Mouse (Mus musculus): ENCODE results near the gene 0610010K14Rik. TPM values are rescaled to one million over a fixed set of nuclear protein-coding genes. Genes with fewer than 3 reads are reported as not detected.

Gene 0610010K14Rik
- polyA plus RNA-seq, 1 experiment, result 108 TPM

GRCm38 (mm10) chr11:70221603-70222500, 15.9 kb downstream of the 0610010K14Rik start:
- H3K4me1 ChIP-seq (ENCODE audit: control insufficient read depth, insufficient read depth, low read length), result peaks cover 5% of the 10 kb centered on the region
- H3K27me3 ChIP-seq (ENCODE audit: control insufficient read depth, insufficient read depth, low read length, poor library complexity, severe bottlenecking), result no peaks in the 10 kb centered on the region
- no peaks in the 10 kb centered on the region for H3K9me3 ChIP-seq (replicated peaks; ENCODE audit: control insufficient read depth, insufficient read depth, low read length, poor library complexity, severe bottlenecking)
- H3K9ac ChIP-seq (ENCODE audit: low read depth, poor library complexity, severe bottlenecking), result peak overlapping the region; percentile 56
- TF ChIP-seq CTCF (IDR thresholded peaks at IDR 0.05; ENCODE audit: low read depth, low read length) (no peak), POLR2A (IDR thresholded peaks at IDR 0.05; ENCODE audit: insufficient read depth, low read length) (no peak), EP300 (IDR thresholded peaks at IDR 0.05; ENCODE audit: insufficient read depth, low read depth, low read length) (no peak)
- H3K4me3 ChIP-seq (ENCODE audit: low read depth, low read length), result peak overlapping the region; percentile 78
- 0 out of 2 replicates have a peak, but pooled peaks cover 3% of the 10 kb centered on the region for H3K36me3 ChIP-seq (ENCODE audit: control insufficient read depth, insufficient read depth, low read length, poor library complexity, severe bottlenecking)
- H3K27ac ChIP-seq (ENCODE audit: insufficient read depth, low read length), result peak overlapping the region; percentile 35

- no peak for TF ChIP-seq POLR2A (IDR thresholded peaks at IDR 0.05; ENCODE audit: insufficient read depth, low read length)
- TF ChIP-seq CTCF (IDR thresholded peaks at IDR 0.05; ENCODE audit: low read depth, low read length), result no peak
- no peak for TF ChIP-seq EP300 (IDR thresholded peaks at IDR 0.05; ENCODE audit: insufficient read depth, low read depth, low read length)
- 0 out of 2 replicates have a peak, but pooled peaks cover 3% of the 10 kb centered on the region for H3K36me3 ChIP-seq (ENCODE audit: control insufficient read depth, insufficient read depth, low read length, poor library complexity, severe bottlenecking)
- no peaks in the 10 kb centered on the region for H3K9me3 ChIP-seq (replicated peaks; ENCODE audit: control insufficient read depth, insufficient read depth, low read length, poor library complexity, severe bottlenecking)
- peak within 1 kb of the TSS; percentile 65 for H3K27ac ChIP-seq (ENCODE audit: insufficient read depth, low read length)
- H3K9ac ChIP-seq (ENCODE audit: low read depth, poor library complexity, severe bottlenecking), result peak within 1 kb of the TSS; percentile 56
- H3K4me1 ChIP-seq (ENCODE audit: control insufficient read depth, insufficient read depth, low read length), result peaks cover 4% of the 10 kb centered on the region
- H3K27me3 ChIP-seq (ENCODE audit: control insufficient read depth, insufficient read depth, low read length, poor library complexity, severe bottlenecking), result no peaks in the 10 kb centered on the region
- H3K4me3 ChIP-seq (ENCODE audit: low read depth, low read length), result peak within 1 kb of the TSS; percentile 78
These were observed 16.7 kb downstream of the 0610010K14Rik start, which contains the start of gene Slc16a13 for GRCm38 (mm10) chr11:70220731-70221602. Slc16a13 (minus strand) TSS chr11:70221064.

- Histone ChIP-seq H3K27ac (ENCODE audit: insufficient read depth, low read length) (peak overlapping the region; percentile 65), H3K9me3 (replicated peaks; ENCODE audit: control insufficient read depth, insufficient read depth, low read length, poor library complexity, severe bottlenecking) (no peaks in the 10 kb centered on the region), H3K9ac (ENCODE audit: low read depth, poor library complexity, severe bottlenecking) (peak overlapping the region; percentile 56), H3K36me3 (ENCODE audit: control insufficient read depth, insufficient read depth, low read length, poor library complexity, severe bottlenecking) (0 out of 2 replicates have a peak, but pooled peaks cover 3% of the 10 kb centered on the region), H3K27me3 (ENCODE audit: control insufficient read depth, insufficient read depth, low read length, poor library complexity, severe bottlenecking) (no peaks in the 10 kb centered on the region), H3K4me3 (ENCODE audit: low read depth, low read length) (peak overlapping the region; percentile 59), H3K4me1 (ENCODE audit: control insufficient read depth, insufficient read depth, low read length) (peaks cover 2% of the 10 kb centered on the region)
- TF ChIP-seq CTCF (IDR thresholded peaks at IDR 0.05; ENCODE audit: low read depth, low read length), result no peak
- TF ChIP-seq EP300 (IDR thresholded peaks at IDR 0.05; ENCODE audit: insufficient read depth, low read depth, low read length), result no peak
- no peak for TF ChIP-seq POLR2A (IDR thresholded peaks at IDR 0.05; ENCODE audit: insufficient read depth, low read length)
These were observed 17.4 kb downstream of the 0610010K14Rik start for GRCm38 (mm10) chr11:70220323-70220722.

- Histone ChIP-seq H3K4me3 (ENCODE audit: low read depth, low read length) (peak overlapping the region; percentile 59), H3K9me3 (replicated peaks; ENCODE audit: control insufficient read depth, insufficient read depth, low read length, poor library complexity, severe bottlenecking) (no peaks in the 10 kb centered on the region), H3K27ac (ENCODE audit: insufficient read depth, low read length) (peak overlapping the region; percentile 65; the same call in 1 of the 2 replicates), H3K36me3 (ENCODE audit: control insufficient read depth, insufficient read depth, low read length, poor library complexity, severe bottlenecking) (0 out of 2 replicates have a peak, but pooled peaks cover 3% of the 10 kb centered on the region), H3K27me3 (ENCODE audit: control insufficient read depth, insufficient read depth, low read length, poor library complexity, severe bottlenecking) (no peaks in the 10 kb centered on the region), H3K4me1 (ENCODE audit: control insufficient read depth, insufficient read depth, low read length) (peaks cover 2% of the 10 kb centered on the region), H3K9ac (ENCODE audit: low read depth, poor library complexity, severe bottlenecking) (peak overlapping the region; percentile 56)
- TF ChIP-seq POLR2A (IDR thresholded peaks at IDR 0.05; ENCODE audit: insufficient read depth, low read length), result no peak
These were observed 17.8 kb downstream of the 0610010K14Rik start for GRCm38 (mm10) chr11:70219873-70220272.

GRCm38 (mm10) chr11:70218741-70219470, 18.8 kb downstream of the 0610010K14Rik start:
- no peak for TF ChIP-seq EP300 (IDR thresholded peaks at IDR 0.05; ENCODE audit: insufficient read depth, low read depth, low read length)
- TF ChIP-seq POLR2A (IDR thresholded peaks at IDR 0.05; ENCODE audit: insufficient read depth, low read length), result no peak
- TF ChIP-seq CTCF (IDR thresholded peaks at IDR 0.05; ENCODE audit: low read depth, low read length), result no peak
- Histone ChIP-seq H3K9me3 (replicated peaks; ENCODE audit: control insufficient read depth, insufficient read depth, low read length, poor library complexity, severe bottlenecking) (no peaks in the 10 kb centered on the region), H3K27me3 (ENCODE audit: control insufficient read depth, insufficient read depth, low read length, poor library complexity, severe bottlenecking) (no peaks in the 10 kb centered on the region), H3K27ac (ENCODE audit: insufficient read depth, low read length) (no peak overlapping the region), H3K4me1 (ENCODE audit: control insufficient read depth, insufficient read depth, low read length) (peaks cover 2% of the 10 kb centered on the region), H3K36me3 (ENCODE audit: control insufficient read depth, insufficient read depth, low read length, poor library complexity, severe bottlenecking) (0 out of 2 replicates have a peak, but pooled peaks cover 3% of the 10 kb centered on the region), H3K9ac (ENCODE audit: low read depth, poor library complexity, severe bottlenecking) (no peak overlapping the region), H3K4me3 (ENCODE audit: low read depth, low read length) (no peak overlapping the region)

Measured in ES-Bruce4 (cell line).